Comparison of ENCODE assay signal across 19 mouse cellular contexts in genomic region chr9:66042331-66042730, GRCm38 (mm10). TPM values are rescaled to one million over a fixed set of nuclear protein-coding genes. Genes with fewer than 3 reads are reported as not detected.
DNase-seq lines count a peak whose midpoint lies in the region; TF ChIP-seq lines count a peak whose summit lies in the region.
"Had no signal": no experiment of that assay in that cellular context is flagged by ENCODE, and none has a peak within 500 bp of the region (broad histone marks: within the 10 kb centered on the region; RNA-seq: fewer than 3 reads in every experiment).

No protein-coding gene starts in this region.

- DNase-seq in heart, adult 11 months = peak; percentile 86
- DNase-seq in heart, adult 2 months = no peak
- no peak for DNase-seq in layer of hippocampus, adult 2 months (ENCODE audit: low spot score in 2 of 2)
- DNase-seq in layer of hippocampus, adult 11-12 months (ENCODE audit: low spot score) = no peak
- peak; percentile 15 for DNase-seq in lung, postnatal 25 days (ENCODE audit: low spot score)
- no peak for DNase-seq in embryonic facial prominence, embryonic 10.5 days (ENCODE audit: low spot score)
- DNase-seq: adrenal gland, adult 8-10 months; adrenal gland, postnatal 25 days; cerebellum, adult 11-12 months; cerebellum, adult 8-10 months; cerebellum, postnatal 10 days; forebrain, postnatal 0 days; gastrocnemius, adult 2 months; gastrocnemius, postnatal 14 days; heart, adult 18-20 months had no signal

- no peak for TF ChIP-seq CTCF in heart, adult 2 months (IDR thresholded peaks at IDR 0.05)
- no peak for TF ChIP-seq CTCF in layer of hippocampus, adult 2 months (conservative IDR thresholded peaks at IDR 0.05)

- H3K9ac ChIP-seq in heart, adult 2 months (ENCODE audit: low read depth, low read length) = no peak overlapping the region
- H3K9ac ChIP-seq: embryonic facial prominence, embryonic 12.5 days; embryonic facial prominence, embryonic 15.5 days; forebrain, postnatal 0 days; hindbrain, embryonic 13.5 days had no signal

- H3K27ac ChIP-seq in heart, adult 2 months = no peak overlapping the region
- H3K27ac ChIP-seq in layer of hippocampus, adult 2 months = peak overlapping the region; percentile 86; the same call in 1 of the 2 replicates
- no peak overlapping the region for H3K27ac ChIP-seq in embryonic facial prominence, embryonic 10.5 days (replicated peaks)
- H3K27ac ChIP-seq: embryonic facial prominence, embryonic 12.5 days; embryonic facial prominence, embryonic 15.5 days; gastrocnemius, adult 2 months; hindbrain, embryonic 10.5 days; hindbrain, embryonic 13.5 days had no signal

- no peaks in the 10 kb centered on the region for H3K36me3 ChIP-seq in heart, adult 2 months (ENCODE audit: control insufficient read depth, insufficient read depth, low read length)
- peaks cover 52% of the 10 kb centered on the region for H3K36me3 ChIP-seq in embryonic facial prominence, embryonic 10.5 days (replicated peaks)

- intact Hi-C loops in heart, adult 2 months (cut with DNase I) = no loop called here

- no peak for TF ChIP-seq POLR2A in heart, adult 2 months (IDR thresholded peaks at IDR 0.05; ENCODE audit: insufficient read depth, low read depth, low read length)

- no peaks in the 10 kb centered on the region for H3K9me3 ChIP-seq in embryonic facial prominence, embryonic 10.5 days
- H3K9me3 ChIP-seq: embryonic facial prominence, embryonic 12.5 days; embryonic facial prominence, embryonic 15.5 days; hindbrain, embryonic 10.5 days; hindbrain, embryonic 13.5 days had no signal

- no peaks in the 10 kb centered on the region for H3K79me2 ChIP-seq in heart, adult 2 months (replicated peaks; ENCODE audit: control insufficient read depth, insufficient read depth, low read length)

- no peaks in the 10 kb centered on the region for H3K4me1 ChIP-seq in heart, adult 2 months (ENCODE audit: control insufficient read depth, insufficient read depth, low read length)
- no peaks in the 10 kb centered on the region for H3K4me1 ChIP-seq in embryonic facial prominence, embryonic 10.5 days
- H3K4me1 ChIP-seq: embryonic facial prominence, embryonic 12.5 days; embryonic facial prominence, embryonic 15.5 days; hindbrain, embryonic 10.5 days; hindbrain, embryonic 13.5 days had no signal

- WGBS in heart, adult 2 months = 85% methylated on average over 4 of the region's 4 CpGs
- WGBS in embryonic facial prominence, embryonic 10.5 days = 84% methylated on average over 4 of the region's 4 CpGs

- H3K27me3 ChIP-seq in heart, adult 2 months (ENCODE audit: control insufficient read depth, insufficient read depth, low read length) = no peaks in the 10 kb centered on the region
- H3K27me3 ChIP-seq in embryonic facial prominence, embryonic 10.5 days (replicated peaks; ENCODE audit: low read depth, poor library complexity, severe bottlenecking) = no peaks in the 10 kb centered on the region
- H3K27me3 ChIP-seq: embryonic facial prominence, embryonic 12.5 days; embryonic facial prominence, embryonic 15.5 days; hindbrain, embryonic 13.5 days had no signal

- TF ChIP-seq EP300 in heart, adult 2 months (IDR thresholded peaks at IDR 0.05; ENCODE audit: insufficient read depth, low read depth, low read length) = no peak

- H3K4me3 ChIP-seq in heart, adult 2 months = no peak overlapping the region
- no peak overlapping the region for H3K4me3 ChIP-seq in layer of hippocampus, adult 2 months
- H3K4me3 ChIP-seq in embryonic facial prominence, embryonic 10.5 days = no peak overlapping the region
- H3K4me3 ChIP-seq: embryonic facial prominence, embryonic 12.5 days; embryonic facial prominence, embryonic 15.5 days; gastrocnemius, adult 2 months; hindbrain, embryonic 10.5 days; hindbrain, embryonic 13.5 days had no signal

RNA-seq across cellular contexts. Expression of gene Ppib, which starts 17.7 kb away (rescaled TPM):
- 100 to 1,000 TPM; 113 to 114 TPM for total RNA-seq in heart, adult 2 months (2021)
- polyA plus RNA-seq in heart, adult 2 months (2012; rRNA removed) = 89.9 and 102 TPM in 2 replicates
- 100 to 1,000 TPM; 195 to 201 TPM for total RNA-seq in layer of hippocampus, adult 2 months (2021)
- 471 and 486 TPM in 2 replicates for polyA plus RNA-seq in embryonic facial prominence, embryonic 10.5 days (2016; fragmentation: Nextera tagmentation; extraction: Ambion mirVana)

RNA-seq across cellular contexts. Expression of gene Snx22, which starts 27.2 kb away (rescaled TPM):
- under 1 TPM; 0.70 to 0.86 TPM for total RNA-seq in heart, adult 2 months (2021)
- 0.70 and 0.73 TPM in 2 replicates for polyA plus RNA-seq in heart, adult 2 months (2012; rRNA removed)
- 1 to 10 TPM; 4.6 to 6.9 TPM for total RNA-seq in layer of hippocampus, adult 2 months (2021)
- polyA plus RNA-seq in embryonic facial prominence, embryonic 10.5 days (2016; fragmentation: Nextera tagmentation; extraction: Ambion mirVana) = 3.6 and 3.7 TPM in 2 replicates

Comparison
In these comparisons a context has a peak if more than half of its experiments do, and no peak if none do; other contexts are left out.
1. DNase-seq: peak in heart, adult 11 months (single experiment) and lung, postnatal 25 days (single experiment); none in heart, adult 2 months (0 of 2), layer of hippocampus, adult 2 months (0 of 2), layer of hippocampus, adult 11-12 months (single experiment) and embryonic facial prominence, embryonic 10.5 days (single experiment).